Mouse (Mus musculus) limb, embryonic 10.5 days (tissue): ENCODE measurements at regions not wholly inside any gene's neighbourhood (a gene's known extent, or its start where the extent isn't known, plus 50 kb on each side); places are given as distances from the start of the nearest gene placed in this dataset.
"Not testable (repeated sequence)": the region's sequence is repeated elsewhere in the genome, so short reads cannot be mapped to it uniquely, and the experiment has no call there.

ENCODE experiments used
- DNase-seq: peaks from one replicate; pipeline ENCODE4 v3.0.0-alpha.2; 2017; ENCODE audit warnings: low spot score
- H3K27ac ChIP-seq: fragments of 300-500 bp; sonication (generic); 2 replicates; pipeline ENCODE4 v1.5.1; 2016; ENCODE audit warnings: mild to moderate bottlenecking
- H3K27me3 ChIP-seq: fragments of 300-500 bp; sonication (generic); 2 replicates; pipeline ENCODE4 v1.6.1; 2016; ENCODE audit warnings: low read depth, mild to moderate bottlenecking; ENCODE audit not compliant: poor library complexity, severe bottlenecking
- H3K36me3 ChIP-seq: fragments of 300-500 bp; sonication (generic); 2 replicates; pipeline ENCODE4 v1.6.1; 2016; ENCODE audit warnings: mild to moderate bottlenecking, moderate library complexity
- H3K4me1 ChIP-seq: fragments of 300-500 bp; sonication (generic); 2 replicates; pipeline ENCODE4 v1.6.1; 2016
- H3K4me3 ChIP-seq: fragments of 300-500 bp; sonication (generic); 2 replicates; pipeline ENCODE4 v1.5.1; 2016; ENCODE audit warnings: mild to moderate bottlenecking, moderate library complexity
- H3K9me3 ChIP-seq: fragments of 300-500 bp; sonication (generic); replicated peaks from 2 replicates; pipeline ENCODE4 v1.6.1; 2016; ENCODE audit warnings: mild to moderate bottlenecking
- WGBS: fragments of 180-500 bp; shearing (Covaris S2); methylation state at CpG from one replicate; pipeline ENCODE4 v1.1.7; 2016; 5-methylcytosine and 5-hydroxymethylcytosine counted together

- not testable (repeated sequence) for H3K27me3 ChIP-seq, DNase-seq, H3K36me3 ChIP-seq, H3K9me3 ChIP-seq, H3K27ac ChIP-seq, H3K4me3 ChIP-seq, H3K4me1 ChIP-seq
- WGBS, result 84% methylated on average over 2 of the region's 2 CpGs
Observed at GRCm38 (mm10) chr12:119102106-119102505, 135.9 kb upstream of the Abcb5 start.

GRCm38 (mm10) chr12:119099736-119100135, 133.5 kb upstream of the Abcb5 start:
- Histone ChIP-seq H3K36me3 (no peaks in the 10 kb centered on the region), H3K4me1 (no peaks in the 10 kb centered on the region), H3K27me3 (no peaks in the 10 kb centered on the region), H3K9me3 (no peaks in the 10 kb centered on the region), H3K27ac (no peak overlapping the region), H3K4me3 (no peak overlapping the region)
- DNase-seq, result no peak

- DNase-seq, result no peak
- no peaks in the 10 kb centered on the region for H3K4me1 ChIP-seq
- H3K27ac ChIP-seq, result no peak overlapping the region
- no peak overlapping the region for H3K4me3 ChIP-seq
- H3K36me3 ChIP-seq, result no peaks in the 10 kb centered on the region
- no peaks in the 10 kb centered on the region for H3K9me3 ChIP-seq
- H3K27me3 ChIP-seq, result no peaks in the 10 kb centered on the region
- 39% methylated on average over 1 of the region's 1 CpGs for WGBS
Observed at GRCm38 (mm10) chr12:119097814-119098213, 131.6 kb upstream of the Abcb5 start.

GRCm38 (mm10) chr12:119094314-119094713, 128.1 kb upstream of the Abcb5 start:
- no peak for DNase-seq
- H3K27ac ChIP-seq, result no peak overlapping the region
- 96% methylated on average over 1 of the region's 1 CpGs for WGBS
- H3K9me3 ChIP-seq, result no peaks in the 10 kb centered on the region
- H3K4me3 ChIP-seq, result no peak overlapping the region
- no peaks in the 10 kb centered on the region for H3K36me3 ChIP-seq
- H3K4me1 ChIP-seq, result no peaks in the 10 kb centered on the region
- H3K27me3 ChIP-seq, result no peaks in the 10 kb centered on the region

GRCm38 (mm10) chr12:119093402-119093801, 127.2 kb upstream of the Abcb5 start:
- Histone ChIP-seq H3K27ac (no peak overlapping the region), H3K4me3 (no peak overlapping the region), H3K4me1 (no peaks in the 10 kb centered on the region), H3K27me3 (no peaks in the 10 kb centered on the region), H3K9me3 (no peaks in the 10 kb centered on the region), H3K36me3 (no peaks in the 10 kb centered on the region)
- no peak for DNase-seq
- WGBS, result 96% methylated on average over 2 of the region's 2 CpGs

- DNase-seq, result no peak
- Histone ChIP-seq H3K4me3 (no peak overlapping the region), H3K9me3 (no peaks in the 10 kb centered on the region), H3K27ac (no peak overlapping the region), H3K27me3 (no peaks in the 10 kb centered on the region), H3K4me1 (no peaks in the 10 kb centered on the region), H3K36me3 (no peaks in the 10 kb centered on the region)
- 90% methylated on average over 2 of the region's 2 CpGs for WGBS
Observed at GRCm38 (mm10) chr12:119089292-119089691, 123.1 kb upstream of the Abcb5 start.

- Histone ChIP-seq H3K27me3 (no peaks in the 10 kb centered on the region), H3K4me1 (no peaks in the 10 kb centered on the region), H3K27ac (no peak overlapping the region), H3K9me3 (no peaks in the 10 kb centered on the region), H3K4me3 (no peak overlapping the region), H3K36me3 (no peaks in the 10 kb centered on the region)
- 92% methylated on average over 1 of the region's 1 CpGs for WGBS
- DNase-seq, result no peak
Observed at GRCm38 (mm10) chr12:119088666-119089065, 122.4 kb upstream of the Abcb5 start.

GRCm38 (mm10) chr12:119084814-119085213, 118.6 kb upstream of the Abcb5 start:
- 92% methylated on average over 2 of the region's 2 CpGs for WGBS
- Histone ChIP-seq H3K27me3 (no peaks in the 10 kb centered on the region), H3K9me3 (no peaks in the 10 kb centered on the region), H3K4me1 (no peaks in the 10 kb centered on the region), H3K27ac (no peak overlapping the region), H3K36me3 (no peaks in the 10 kb centered on the region), H3K4me3 (no peak overlapping the region)
- DNase-seq, result no peak

- Histone ChIP-seq H3K36me3 (no peaks in the 10 kb centered on the region), H3K9me3 (no peaks in the 10 kb centered on the region), H3K4me1 (no peaks in the 10 kb centered on the region), H3K4me3 (no peak overlapping the region), H3K27me3 (no peaks in the 10 kb centered on the region), H3K27ac (no peak overlapping the region)
- DNase-seq, result no peak
Observed at GRCm38 (mm10) chr12:119082781-119083180, 116.6 kb upstream of the Abcb5 start.

GRCm38 (mm10) chr12:119075825-119076224, 109.6 kb upstream of the Abcb5 start:
- Histone ChIP-seq H3K4me3 (no peak overlapping the region), H3K4me1 (no peaks in the 10 kb centered on the region), H3K27ac (no peak overlapping the region), H3K27me3 (no peaks in the 10 kb centered on the region), H3K9me3 (no peaks in the 10 kb centered on the region), H3K36me3 (no peaks in the 10 kb centered on the region)
- no peak for DNase-seq
- 68% methylated on average over 1 of the region's 1 CpGs for WGBS

GRCm38 (mm10) chr12:119074742-119075478, 108.7 kb upstream of the Abcb5 start:
- H3K27ac ChIP-seq, result no peak overlapping the region

GRCm38 (mm10) chr12:119074147-119074546, 107.9 kb upstream of the Abcb5 start:
- H3K9me3 ChIP-seq, result no peaks in the 10 kb centered on the region
- no peak for DNase-seq
- H3K27me3 ChIP-seq, result no peaks in the 10 kb centered on the region
- no peak overlapping the region for H3K27ac ChIP-seq
- H3K4me1 ChIP-seq, result no peaks in the 10 kb centered on the region
- no peaks in the 10 kb centered on the region for H3K36me3 ChIP-seq
- H3K4me3 ChIP-seq, result no peak overlapping the region

More at GRCm38 (mm10) chr12:119074742-119075478, 108.7 kb upstream of the Abcb5 start:
- no peak overlapping the region for H3K4me3 ChIP-seq
- DNase-seq, result no peak
- H3K4me1 ChIP-seq, result no peaks in the 10 kb centered on the region
- no peaks in the 10 kb centered on the region for H3K36me3 ChIP-seq
- H3K27me3 ChIP-seq, result no peaks in the 10 kb centered on the region
- no peaks in the 10 kb centered on the region for H3K9me3 ChIP-seq
- WGBS, result 75% methylated on average over 2 of the region's 2 CpGs

- H3K36me3 ChIP-seq, result no peaks in the 10 kb centered on the region
- H3K9me3 ChIP-seq, result no peaks in the 10 kb centered on the region
- no peaks in the 10 kb centered on the region for H3K4me1 ChIP-seq
- H3K27ac ChIP-seq, result no peak overlapping the region
- 78% methylated on average over 1 of the region's 1 CpGs for WGBS
- no peak overlapping the region for H3K4me3 ChIP-seq
- DNase-seq, result no peak
- no peaks in the 10 kb centered on the region for H3K27me3 ChIP-seq
Observed at GRCm38 (mm10) chr12:119070963-119071362, 104.7 kb upstream of the Abcb5 start.

GRCm38 (mm10) chr12:119070446-119070845, 104.2 kb upstream of the Abcb5 start:
- H3K4me3 ChIP-seq, result no peak overlapping the region
- H3K4me1 ChIP-seq, result no peaks in the 10 kb centered on the region
- no peak for DNase-seq
- H3K27ac ChIP-seq, result no peak overlapping the region
- no peaks in the 10 kb centered on the region for H3K36me3 ChIP-seq
- H3K27me3 ChIP-seq, result no peaks in the 10 kb centered on the region
- 22% methylated on average over 1 of the region's 1 CpGs for WGBS
- H3K9me3 ChIP-seq, result no peaks in the 10 kb centered on the region
